Mouse (Mus musculus): ENCODE results near the gene Olfr643. TPM values are rescaled to one million over a fixed set of nuclear protein-coding genes. Genes with fewer than 3 reads are reported as not detected.

Gene Olfr643
- not detected in 2 replicates for polyA plus RNA-seq (2012; rRNA removed)

DNA sequence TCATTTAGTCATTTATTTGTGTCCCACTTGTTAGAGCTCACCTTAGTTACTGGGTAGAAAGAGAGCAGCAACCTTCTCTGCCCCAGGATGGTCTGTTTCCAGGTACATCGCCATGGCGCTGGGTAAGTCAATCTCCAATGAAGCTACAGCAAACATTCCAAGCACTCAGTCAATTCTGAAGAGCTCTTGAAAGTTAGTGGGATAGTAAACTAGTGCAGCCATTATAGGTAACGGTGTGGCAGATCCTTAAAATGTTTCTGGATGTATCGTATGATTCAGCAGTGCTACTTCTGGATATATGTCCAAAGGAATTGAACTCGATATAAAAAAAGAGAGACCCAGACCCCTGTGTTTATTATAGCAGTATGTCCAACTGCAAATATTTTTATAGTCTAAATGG lies at the start of gene Olfr643:
Gene Olfr643, minus strand, starts transcription at position 101 of the 400 bp plus-strand sequence.
- WGBS: 80% methylated on average over 5 of the region's 5 CpGs
- no peaks in the 10 kb centered on the region for H3K27me3 ChIP-seq (ENCODE audit: control insufficient read depth, insufficient read depth, low read length)

GRCm38 (mm10) chr7:104183292-104183691 lies 46.1 kb upstream of the Olfr643 start, which contains the start of gene Olfr648:
Gene Olfr648, minus strand, starts transcription at chr7:104183392.
- DNase-seq: no peak
- no peaks in the 10 kb centered on the region for H3K4me1 ChIP-seq (ENCODE audit: control insufficient read depth, insufficient read depth, low read length)
- no peak within 1 kb of the TSS for H3K27ac ChIP-seq (ENCODE audit: insufficient read depth, low read length)
- 89% methylated on average over 2 of the region's 2 CpGs for WGBS
- no peak within 1 kb of the TSS for H3K4me3 ChIP-seq (replicated peaks; ENCODE audit: insufficient read depth, low read depth, low read length)
- TF ChIP-seq POLR2A (IDR thresholded peaks at IDR 0.05; ENCODE audit: borderline replicate concordance, insufficient read depth, low read length) (no peak), CTCF (IDR thresholded peaks at IDR 0.05; ENCODE audit: borderline replicate concordance, insufficient read depth, low read depth, low read length) (no peak)
- no peaks in the 10 kb centered on the region for H3K27me3 ChIP-seq (ENCODE audit: control insufficient read depth, insufficient read depth, low read length)

More for the DNA sequence above, at the start of gene Olfr643:
- DNase-seq: no peak
- TF ChIP-seq CTCF (IDR thresholded peaks at IDR 0.05; ENCODE audit: borderline replicate concordance, insufficient read depth, low read depth, low read length): no peak
- TF ChIP-seq POLR2A (IDR thresholded peaks at IDR 0.05; ENCODE audit: borderline replicate concordance, insufficient read depth, low read length): no peak
- Histone ChIP-seq H3K4me3 (replicated peaks; ENCODE audit: insufficient read depth, low read depth, low read length) (no peak within 1 kb of the TSS), H3K27ac (ENCODE audit: insufficient read depth, low read length) (no peak within 1 kb of the TSS), H3K4me1 (ENCODE audit: control insufficient read depth, insufficient read depth, low read length) (no peaks in the 10 kb centered on the region)

DNA sequence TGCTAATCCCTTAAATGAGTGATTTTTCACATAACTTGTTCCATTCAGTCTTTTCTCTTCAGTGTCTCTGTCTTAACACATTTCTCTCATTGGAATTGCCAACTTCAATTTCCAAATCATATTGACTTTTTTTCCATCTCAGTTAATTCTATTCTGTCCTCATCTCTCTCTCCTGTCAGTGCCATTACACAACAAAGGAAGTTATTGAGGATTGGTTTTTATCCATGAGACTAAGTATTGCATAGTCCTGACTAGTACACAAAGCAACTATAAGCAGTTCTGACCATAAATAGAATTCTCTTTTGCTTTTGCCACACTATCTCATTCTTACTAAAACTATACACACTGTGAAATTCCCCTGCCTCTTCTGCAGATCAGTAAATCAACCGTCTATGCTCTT lies 41.9 kb upstream of the Olfr643 start:
- Histone ChIP-seq H3K27ac (ENCODE audit: insufficient read depth, low read length) (no peak overlapping the region), H3K27me3 (ENCODE audit: control insufficient read depth, insufficient read depth, low read length) (no peaks in the 10 kb centered on the region), H3K4me1 (ENCODE audit: control insufficient read depth, insufficient read depth, low read length) (no peaks in the 10 kb centered on the region), H3K4me3 (replicated peaks; ENCODE audit: insufficient read depth, low read depth, low read length) (no peak overlapping the region)
- 61% methylated on average over 1 of the region's 1 CpGs for WGBS
- no peak for DNase-seq
- no peak for TF ChIP-seq CTCF (IDR thresholded peaks at IDR 0.05; ENCODE audit: borderline replicate concordance, insufficient read depth, low read depth, low read length)
- TF ChIP-seq POLR2A (IDR thresholded peaks at IDR 0.05; ENCODE audit: borderline replicate concordance, insufficient read depth, low read length): no peak

DNA sequence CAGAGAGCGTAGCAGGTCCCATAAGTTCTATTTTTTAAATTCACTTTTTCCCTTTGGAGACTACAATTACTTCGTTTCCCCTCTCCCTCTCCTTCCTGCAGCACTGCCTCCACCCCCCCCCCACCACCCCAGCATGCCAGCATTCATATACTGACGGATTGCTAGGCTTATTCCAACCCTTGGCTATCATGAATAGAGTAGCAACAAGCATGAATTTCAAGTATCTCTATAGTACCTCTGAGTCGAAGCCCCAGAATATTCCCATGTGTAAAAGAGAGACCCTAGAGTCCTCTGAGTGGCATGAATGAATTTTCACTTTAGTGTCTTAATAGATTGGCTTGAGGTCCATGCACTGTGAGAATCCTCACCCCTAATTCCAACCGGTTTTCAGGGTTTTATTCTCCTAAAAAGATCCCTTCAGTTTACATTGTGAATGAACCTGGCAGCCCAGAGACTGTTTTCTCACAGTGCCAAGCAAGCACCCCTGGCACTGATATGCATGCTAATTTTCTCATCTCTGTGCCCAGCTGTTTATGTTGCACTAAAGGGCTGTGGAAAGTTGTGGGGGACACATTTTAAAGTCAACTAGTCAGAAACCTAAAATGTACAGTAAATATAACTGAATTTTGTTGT lies 41.3 kb upstream of the Olfr643 start:
- no peaks in the 10 kb centered on the region for H3K27me3 ChIP-seq (ENCODE audit: control insufficient read depth, insufficient read depth, low read length)
- no peaks in the 10 kb centered on the region for H3K4me1 ChIP-seq (ENCODE audit: control insufficient read depth, insufficient read depth, low read length)
- no peak for TF ChIP-seq POLR2A (IDR thresholded peaks at IDR 0.05; ENCODE audit: borderline replicate concordance, insufficient read depth, low read length)
- no peak for TF ChIP-seq CTCF (IDR thresholded peaks at IDR 0.05; ENCODE audit: borderline replicate concordance, insufficient read depth, low read depth, low read length)
- 43% methylated on average over 5 of the region's 5 CpGs for WGBS
- no peak overlapping the region for H3K4me3 ChIP-seq (replicated peaks; ENCODE audit: insufficient read depth, low read depth, low read length)
- no peak overlapping the region for H3K27ac ChIP-seq (ENCODE audit: insufficient read depth, low read length)
- DNase-seq: no peak

DNA sequence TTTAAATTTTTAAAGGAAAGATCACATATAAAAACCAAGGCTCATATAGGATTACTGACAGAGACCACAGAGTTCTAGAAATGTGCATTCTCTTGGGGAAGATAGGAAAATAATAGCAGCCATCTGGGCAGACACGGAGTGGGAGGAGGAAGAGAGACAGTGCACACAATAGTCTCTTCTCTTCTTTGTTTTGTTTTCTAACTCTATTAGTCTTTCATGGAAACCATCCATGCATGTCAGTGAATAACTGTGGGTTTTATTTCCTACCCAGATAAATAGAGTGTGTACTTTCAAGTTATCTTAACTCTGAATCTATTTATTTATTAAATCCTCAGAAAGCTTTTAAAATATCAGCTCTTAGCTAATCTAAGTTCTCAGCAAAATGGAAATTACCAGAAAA lies 37.9 kb upstream of the Olfr643 start:
- 10% methylated on average over 1 of the region's 1 CpGs for WGBS
- no peaks in the 10 kb centered on the region for H3K4me1 ChIP-seq (ENCODE audit: control insufficient read depth, insufficient read depth, low read length)
- H3K27me3 ChIP-seq (ENCODE audit: control insufficient read depth, insufficient read depth, low read length): no peaks in the 10 kb centered on the region
- no peak overlapping the region for H3K4me3 ChIP-seq (replicated peaks; ENCODE audit: insufficient read depth, low read depth, low read length)
- TF ChIP-seq POLR2A (IDR thresholded peaks at IDR 0.05; ENCODE audit: borderline replicate concordance, insufficient read depth, low read length): no peak
- TF ChIP-seq CTCF (IDR thresholded peaks at IDR 0.05; ENCODE audit: borderline replicate concordance, insufficient read depth, low read depth, low read length): no peak
- no peak for DNase-seq
- H3K27ac ChIP-seq (ENCODE audit: insufficient read depth, low read length): no peak overlapping the region

- WGBS: 73% methylated on average over 6 of the region's 6 CpGs
- no peaks in the 10 kb centered on the region for H3K27me3 ChIP-seq (ENCODE audit: control insufficient read depth, insufficient read depth, low read length)
- no peaks in the 10 kb centered on the region for H3K4me1 ChIP-seq (ENCODE audit: control insufficient read depth, insufficient read depth, low read length)
- no peak overlapping the region for H3K27ac ChIP-seq (ENCODE audit: insufficient read depth, low read length)
- no peak for DNase-seq
- TF ChIP-seq POLR2A (IDR thresholded peaks at IDR 0.05; ENCODE audit: borderline replicate concordance, insufficient read depth, low read length): no peak
- no peak for TF ChIP-seq CTCF (IDR thresholded peaks at IDR 0.05; ENCODE audit: borderline replicate concordance, insufficient read depth, low read depth, low read length)
- no peak overlapping the region for H3K4me3 ChIP-seq (replicated peaks; ENCODE audit: insufficient read depth, low read depth, low read length)
Observed at GRCm38 (mm10) chr7:104169634-104170204, 32.5 kb upstream of the Olfr643 start.

- H3K27ac ChIP-seq (ENCODE audit: insufficient read depth, low read length): no peak overlapping the region
- DNase-seq: no peak
- H3K27me3 ChIP-seq (ENCODE audit: control insufficient read depth, insufficient read depth, low read length): no peaks in the 10 kb centered on the region
- WGBS: 85% methylated on average over 6 of the region's 6 CpGs
- no peak for TF ChIP-seq POLR2A (IDR thresholded peaks at IDR 0.05; ENCODE audit: borderline replicate concordance, insufficient read depth, low read length)
- TF ChIP-seq CTCF (IDR thresholded peaks at IDR 0.05; ENCODE audit: borderline replicate concordance, insufficient read depth, low read depth, low read length): no peak
- no peak overlapping the region for H3K4me3 ChIP-seq (replicated peaks; ENCODE audit: insufficient read depth, low read depth, low read length)
- no peaks in the 10 kb centered on the region for H3K4me1 ChIP-seq (ENCODE audit: control insufficient read depth, insufficient read depth, low read length)
Observed at GRCm38 (mm10) chr7:104167105-104167504, 29.9 kb upstream of the Olfr643 start.

GRCm38 (mm10) chr7:104150456-104150855 lies 13.3 kb upstream of the Olfr643 start, which contains the start of gene Ubqlnl:
Gene Ubqlnl, minus strand, starts transcription at chr7:104150556.
- no peaks in the 10 kb centered on the region for H3K4me1 ChIP-seq (ENCODE audit: control insufficient read depth, insufficient read depth, low read length)
- H3K27ac ChIP-seq (ENCODE audit: insufficient read depth, low read length): no peak within 1 kb of the TSS
- no peak within 1 kb of the TSS for H3K4me3 ChIP-seq (replicated peaks; ENCODE audit: insufficient read depth, low read depth, low read length)
- H3K27me3 ChIP-seq (ENCODE audit: control insufficient read depth, insufficient read depth, low read length): no peaks in the 10 kb centered on the region
- TF ChIP-seq POLR2A (IDR thresholded peaks at IDR 0.05; ENCODE audit: borderline replicate concordance, insufficient read depth, low read length) (no peak), CTCF (IDR thresholded peaks at IDR 0.05; ENCODE audit: borderline replicate concordance, insufficient read depth, low read depth, low read length) (no peak)
- no peak for DNase-seq
- WGBS: 90% methylated on average over 2 of the region's 2 CpGs

All from cerebellum, adult 2 months (tissue).